Mouse (Mus musculus): ENCODE measurements at regions not wholly inside any gene's neighbourhood (a gene's known extent, or its start where the extent isn't known, plus 50 kb on each side); places are given as distances from the start of the nearest gene placed in this dataset.

DNA sequence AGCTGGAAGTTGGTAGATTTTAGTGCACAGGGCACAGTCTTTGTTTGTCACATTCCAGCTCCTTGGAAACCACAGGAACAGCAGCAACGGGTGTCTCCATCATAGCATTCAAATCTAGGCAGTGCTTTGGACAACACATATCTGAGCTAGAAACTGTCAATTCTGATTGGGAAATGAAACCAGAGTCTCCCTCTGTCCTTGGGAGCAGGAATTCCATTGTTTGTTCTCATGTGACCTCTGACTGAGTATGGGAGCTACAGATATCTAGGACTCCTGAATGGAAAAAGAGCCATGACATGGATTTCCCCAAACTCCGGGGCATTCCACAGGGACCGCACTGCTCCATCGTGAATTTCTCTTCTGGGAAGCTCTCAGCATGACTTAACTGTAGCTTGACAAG lies 205.5 kb upstream of the Rasgrp1 start:
- no peak overlapping the region for H3K4me3 ChIP-seq (ENCODE audit: low read depth, low read length)
- ATAC-seq (ENCODE audit: insufficient read depth, low FRiP score, low TSS enrichment) (no peak), DNase-seq (ENCODE audit: low spot score) (no peak)
- no peaks in the 10 kb centered on the region for H3K27me3 ChIP-seq (ENCODE audit: control insufficient read depth, insufficient read depth, low read length)
- H3K9ac ChIP-seq (ENCODE audit: low read length) = no peak overlapping the region
- H3K27ac ChIP-seq (ENCODE audit: low read depth, low read length) = no peak overlapping the region
- no peak overlapping the region for H3K4me2 ChIP-seq (ENCODE audit: low read depth)
- WGBS = 78% methylated on average over 4 of the region's 4 CpGs
- H3K36me3 ChIP-seq (ENCODE audit: control insufficient read depth, insufficient read depth, low read length) = no peaks in the 10 kb centered on the region
- H3K4me1 ChIP-seq (ENCODE audit: control insufficient read depth, insufficient read depth, low read length) = no peaks in the 10 kb centered on the region
- no peaks in the 10 kb centered on the region for H3K9me3 ChIP-seq (ENCODE audit: control insufficient read depth, low read length)

- H3K4me3 ChIP-seq (ENCODE audit: low read depth, low read length) = no peak overlapping the region
- no peak for DNase-seq (ENCODE audit: low spot score)
- no peaks in the 10 kb centered on the region for H3K9me3 ChIP-seq (ENCODE audit: control insufficient read depth, low read length)
- no peak overlapping the region for H3K4me2 ChIP-seq (ENCODE audit: low read depth)
- H3K27ac ChIP-seq (ENCODE audit: low read depth, low read length) = no peak overlapping the region
- H3K27me3 ChIP-seq (ENCODE audit: control insufficient read depth, insufficient read depth, low read length) = no peaks in the 10 kb centered on the region
- no peaks in the 10 kb centered on the region for H3K4me1 ChIP-seq (ENCODE audit: control insufficient read depth, insufficient read depth, low read length)
- no peak overlapping the region for H3K9ac ChIP-seq (ENCODE audit: low read length)
- WGBS = 32% methylated on average over 2 of the region's 2 CpGs
- no peak for ATAC-seq (ENCODE audit: insufficient read depth, low FRiP score, low TSS enrichment)
- no peaks in the 10 kb centered on the region for H3K36me3 ChIP-seq (ENCODE audit: control insufficient read depth, insufficient read depth, low read length)
Measured at GRCm38 (mm10) chr2:117556301-117556700, 213.5 kb upstream of the Rasgrp1 start.

DNA sequence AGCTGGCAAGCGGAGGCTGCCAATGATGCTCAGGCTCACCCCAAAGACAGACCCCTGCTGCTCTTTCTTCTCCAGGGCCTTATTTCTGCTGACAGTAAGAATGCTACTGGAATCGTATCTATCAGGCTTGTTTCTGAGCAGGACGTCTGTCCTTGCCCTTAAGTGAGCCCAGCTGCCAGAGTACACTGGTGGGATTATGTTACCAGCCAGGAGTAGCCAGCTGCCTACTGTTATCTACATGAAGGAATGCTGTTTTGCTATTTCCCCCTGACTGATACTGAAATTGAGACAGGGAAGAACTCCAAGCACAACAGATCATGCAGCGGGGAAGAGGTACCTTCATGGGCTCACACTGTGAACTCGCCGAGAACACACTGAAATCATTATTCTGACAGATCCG lies 228.2 kb upstream of the Rasgrp1 start:
- WGBS = 62% methylated on average over 7 of the region's 7 CpGs
- no peak overlapping the region for H3K9ac ChIP-seq (ENCODE audit: low read length)
- H3K36me3 ChIP-seq (ENCODE audit: control insufficient read depth, insufficient read depth, low read length) = no peaks in the 10 kb centered on the region
- ATAC-seq (ENCODE audit: insufficient read depth, low FRiP score, low TSS enrichment) (no peak), DNase-seq (ENCODE audit: low spot score) (no peak)
- H3K4me2 ChIP-seq (ENCODE audit: low read depth) = no peak overlapping the region
- H3K9me3 ChIP-seq (ENCODE audit: control insufficient read depth, low read length) = no peaks in the 10 kb centered on the region
- H3K4me1 ChIP-seq (ENCODE audit: control insufficient read depth, insufficient read depth, low read length) = no peaks in the 10 kb centered on the region
- no peaks in the 10 kb centered on the region for H3K27me3 ChIP-seq (ENCODE audit: control insufficient read depth, insufficient read depth, low read length)
- no peak overlapping the region for H3K4me3 ChIP-seq (ENCODE audit: low read depth, low read length)
- no peak overlapping the region for H3K27ac ChIP-seq (ENCODE audit: low read depth, low read length)

DNA sequence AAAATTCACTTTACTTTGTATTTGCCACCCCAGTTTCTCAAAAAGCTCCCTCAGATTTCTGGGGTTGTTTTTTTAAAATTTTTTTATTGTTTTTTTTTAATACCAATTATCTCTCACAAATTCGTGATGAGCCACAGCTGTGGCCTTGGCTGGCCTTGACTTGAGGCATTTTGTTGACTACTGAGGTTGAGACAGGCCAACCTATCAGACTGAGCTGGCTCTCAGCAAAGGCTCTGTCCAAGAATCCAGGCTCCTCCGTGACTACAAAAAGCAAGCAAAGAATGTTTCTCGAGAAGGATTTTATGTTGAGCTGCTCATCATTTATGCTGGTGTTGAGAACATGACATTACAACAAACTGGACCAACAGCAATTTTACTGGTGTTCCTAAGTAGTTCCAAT lies 244.6 kb upstream of the Rasgrp1 start:
- ATAC-seq (ENCODE audit: insufficient read depth, low FRiP score, low TSS enrichment) (no peak), DNase-seq (ENCODE audit: low spot score) (no peak)
- Histone ChIP-seq H3K27ac (ENCODE audit: low read depth, low read length) (no peak overlapping the region), H3K4me3 (ENCODE audit: low read depth, low read length) (no peak overlapping the region), H3K9ac (ENCODE audit: low read length) (no peak overlapping the region), H3K4me1 (ENCODE audit: control insufficient read depth, insufficient read depth, low read length) (no peaks in the 10 kb centered on the region), H3K4me2 (ENCODE audit: low read depth) (no peak overlapping the region), H3K36me3 (ENCODE audit: control insufficient read depth, insufficient read depth, low read length) (no peaks in the 10 kb centered on the region), H3K9me3 (ENCODE audit: control insufficient read depth, low read length) (no peaks in the 10 kb centered on the region), H3K27me3 (ENCODE audit: control insufficient read depth, insufficient read depth, low read length) (no peaks in the 10 kb centered on the region)
- WGBS = 83% methylated on average over 3 of the region's 3 CpGs

GRCm38 (mm10) chr2:117595028-117595427 lies 252.2 kb upstream of the Rasgrp1 start:
- H3K4me1 ChIP-seq (ENCODE audit: control insufficient read depth, insufficient read depth, low read length) = no peaks in the 10 kb centered on the region
- ATAC-seq (ENCODE audit: insufficient read depth, low FRiP score, low TSS enrichment) (no peak), DNase-seq (ENCODE audit: low spot score) (no peak)
- H3K4me2 ChIP-seq (ENCODE audit: low read depth) = no peak overlapping the region
- H3K27me3 ChIP-seq (ENCODE audit: control insufficient read depth, insufficient read depth, low read length) = no peaks in the 10 kb centered on the region
- no peak overlapping the region for H3K27ac ChIP-seq (ENCODE audit: low read depth, low read length)
- H3K9me3 ChIP-seq (ENCODE audit: control insufficient read depth, low read length) = no peaks in the 10 kb centered on the region
- no peak overlapping the region for H3K4me3 ChIP-seq (ENCODE audit: low read depth, low read length)
- no peaks in the 10 kb centered on the region for H3K36me3 ChIP-seq (ENCODE audit: control insufficient read depth, insufficient read depth, low read length)
- WGBS = 58% methylated on average over 2 of the region's 2 CpGs
- no peak overlapping the region for H3K9ac ChIP-seq (ENCODE audit: low read length)

- DNase-seq (ENCODE audit: low spot score) = no peak
- H3K9ac ChIP-seq (ENCODE audit: low read length) = no peak overlapping the region
- no peak overlapping the region for H3K4me2 ChIP-seq (ENCODE audit: low read depth)
- H3K4me3 ChIP-seq (ENCODE audit: low read depth, low read length) = no peak overlapping the region
- no peaks in the 10 kb centered on the region for H3K4me1 ChIP-seq (ENCODE audit: control insufficient read depth, insufficient read depth, low read length)
- no peak overlapping the region for H3K27ac ChIP-seq (ENCODE audit: low read depth, low read length)
- no peaks in the 10 kb centered on the region for H3K36me3 ChIP-seq (ENCODE audit: control insufficient read depth, insufficient read depth, low read length)
- no peaks in the 10 kb centered on the region for H3K9me3 ChIP-seq (ENCODE audit: control insufficient read depth, low read length)
- no peaks in the 10 kb centered on the region for H3K27me3 ChIP-seq (ENCODE audit: control insufficient read depth, insufficient read depth, low read length)
- ATAC-seq (ENCODE audit: insufficient read depth, low FRiP score, low TSS enrichment) = no peak
Measured at GRCm38 (mm10) chr2:117597573-117597972, 254.8 kb upstream of the Rasgrp1 start.

DNA sequence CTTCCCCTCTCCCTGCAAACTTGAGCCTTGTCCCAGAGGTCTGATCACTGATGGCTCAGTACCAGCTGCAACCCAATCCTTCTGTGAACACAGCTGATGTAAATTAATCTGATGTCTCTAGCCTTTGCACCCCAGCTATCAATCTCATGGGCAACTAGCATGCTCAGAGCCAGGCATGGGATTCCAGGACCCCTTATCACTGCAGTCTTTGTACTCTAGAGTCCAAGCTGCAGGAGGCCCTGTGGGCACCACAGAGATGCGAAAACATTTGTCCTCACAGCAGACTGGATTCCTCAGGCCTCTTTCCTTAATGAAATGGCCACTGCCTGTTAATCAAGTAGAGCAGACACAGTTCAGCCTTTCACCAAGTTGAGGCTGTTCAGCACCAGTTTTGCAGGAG lies 272.0 kb upstream of the Rasgrp1 start:
- 24% methylated on average over 1 of the region's 1 CpGs for WGBS
- H3K4me3 ChIP-seq (ENCODE audit: low read depth, low read length) = no peak overlapping the region

GRCm38 (mm10) chr2:117618063-117618462 lies 275.3 kb upstream of the Rasgrp1 start:
- WGBS = 86% methylated on average over 3 of the region's 3 CpGs
- Histone ChIP-seq H3K27me3 (ENCODE audit: control insufficient read depth, insufficient read depth, low read length) (no peaks in the 10 kb centered on the region), H3K4me3 (ENCODE audit: low read depth, low read length) (no peak overlapping the region), H3K4me2 (ENCODE audit: low read depth) (no peak overlapping the region), H3K9me3 (ENCODE audit: control insufficient read depth, low read length) (no peaks in the 10 kb centered on the region), H3K27ac (ENCODE audit: low read depth, low read length) (no peak overlapping the region), H3K9ac (ENCODE audit: low read length) (no peak overlapping the region), H3K4me1 (ENCODE audit: control insufficient read depth, insufficient read depth, low read length) (peaks cover 3% of the 10 kb centered on the region; the same call in 1 of the 2 replicates), H3K36me3 (ENCODE audit: control insufficient read depth, insufficient read depth, low read length) (no peaks in the 10 kb centered on the region)
- no peak for DNase-seq (ENCODE audit: low spot score)
- ATAC-seq (ENCODE audit: insufficient read depth, low FRiP score, low TSS enrichment) = no peak

More for the DNA sequence above, 272.0 kb upstream of the Rasgrp1 start:
- Histone ChIP-seq H3K9me3 (ENCODE audit: control insufficient read depth, low read length) (no peaks in the 10 kb centered on the region), H3K36me3 (ENCODE audit: control insufficient read depth, insufficient read depth, low read length) (no peaks in the 10 kb centered on the region), H3K27ac (ENCODE audit: low read depth, low read length) (no peak overlapping the region), H3K4me1 (ENCODE audit: control insufficient read depth, insufficient read depth, low read length) (peaks cover 3% of the 10 kb centered on the region; the same call in 1 of the 2 replicates), H3K9ac (ENCODE audit: low read length) (no peak overlapping the region), H3K4me2 (ENCODE audit: low read depth) (no peak overlapping the region), H3K27me3 (ENCODE audit: control insufficient read depth, insufficient read depth, low read length) (no peaks in the 10 kb centered on the region)
- DNase-seq (ENCODE audit: low spot score) = peak; percentile 37
- ATAC-seq (ENCODE audit: insufficient read depth, low FRiP score, low TSS enrichment) = no peak; the same call in 1 of the 2 replicates

DNA sequence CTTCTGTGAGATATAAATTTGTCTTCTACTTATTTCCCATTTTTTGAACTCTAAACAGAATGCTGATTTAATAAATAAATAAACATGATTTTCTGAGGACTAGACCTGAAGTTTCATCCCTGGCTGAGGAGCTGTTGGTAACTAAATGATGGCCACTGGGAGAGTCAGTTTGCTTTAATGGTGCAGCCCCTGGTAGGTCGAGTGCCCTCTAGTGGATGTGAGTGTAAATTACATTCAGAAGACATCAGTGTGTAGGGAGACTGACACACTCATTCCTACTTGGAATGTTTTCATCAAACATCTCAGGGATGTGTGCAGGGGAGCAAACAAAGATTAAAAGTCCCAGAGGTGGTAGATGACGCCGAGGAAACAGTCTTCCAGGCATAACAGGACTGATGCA lies 281.2 kb upstream of the Rasgrp1 start:
- WGBS = 42% methylated on average over 3 of the region's 3 CpGs
- Histone ChIP-seq H3K4me1 (ENCODE audit: control insufficient read depth, insufficient read depth, low read length) (no peaks in the 10 kb centered on the region), H3K4me2 (ENCODE audit: low read depth) (no peak overlapping the region), H3K9ac (ENCODE audit: low read length) (no peak overlapping the region), H3K9me3 (ENCODE audit: control insufficient read depth, low read length) (no peaks in the 10 kb centered on the region), H3K4me3 (ENCODE audit: low read depth, low read length) (no peak overlapping the region), H3K27me3 (ENCODE audit: control insufficient read depth, insufficient read depth, low read length) (no peaks in the 10 kb centered on the region), H3K36me3 (ENCODE audit: control insufficient read depth, insufficient read depth, low read length) (no peaks in the 10 kb centered on the region), H3K27ac (ENCODE audit: low read depth, low read length) (no peak overlapping the region)
- ATAC-seq (ENCODE audit: insufficient read depth, low FRiP score, low TSS enrichment) (no peak), DNase-seq (ENCODE audit: low spot score) (peak; percentile 21)
